Mouse (Mus musculus): ENCODE results near the gene Arl14ep. TPM values are rescaled to one million over a fixed set of nuclear protein-coding genes. Genes with fewer than 3 reads are reported as not detected.

The Arl14ep gene
- polyA plus RNA-seq, 1 experiment from 2014 or later = 42.6 TPM

DNA sequence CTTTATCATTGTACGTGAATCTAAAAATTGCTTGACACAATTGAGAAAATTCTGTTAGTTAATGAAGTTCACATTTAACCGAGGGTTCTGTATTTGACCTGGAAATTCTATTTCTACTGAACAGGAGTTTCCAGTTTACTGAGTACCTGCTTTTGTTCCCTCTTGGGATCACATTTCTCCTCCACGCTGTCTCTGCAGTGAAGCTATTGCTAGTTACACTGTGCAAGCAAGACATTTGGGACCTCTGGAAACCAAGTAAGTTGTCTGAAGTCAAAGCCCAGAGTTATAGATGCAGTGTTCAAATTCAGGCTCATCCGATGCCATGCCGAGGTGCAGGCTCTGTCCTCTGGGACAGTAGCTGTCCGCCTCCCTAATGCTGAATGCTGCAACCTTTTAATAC lies 19.2 kb downstream of the Arl14ep start:
- 55% methylated on average over 6 of the region's 6 CpGs for WGBS
- no peak for ATAC-seq
- H3K4me3 ChIP-seq (replicated peaks) = no peak overlapping the region
- H3K9ac ChIP-seq (replicated peaks) = no peak overlapping the region
- H3K27me3 ChIP-seq = no peaks in the 10 kb centered on the region; the same call in 1 of the 2 replicates
- no peaks in the 10 kb centered on the region for H3K9me3 ChIP-seq
- no peak overlapping the region for H3K27ac ChIP-seq
- no peaks in the 10 kb centered on the region for H3K36me3 ChIP-seq
- peaks cover 7% of the 10 kb centered on the region for H3K4me1 ChIP-seq (replicated peaks)
- no peak overlapping the region for H3K4me2 ChIP-seq (replicated peaks)

DNA sequence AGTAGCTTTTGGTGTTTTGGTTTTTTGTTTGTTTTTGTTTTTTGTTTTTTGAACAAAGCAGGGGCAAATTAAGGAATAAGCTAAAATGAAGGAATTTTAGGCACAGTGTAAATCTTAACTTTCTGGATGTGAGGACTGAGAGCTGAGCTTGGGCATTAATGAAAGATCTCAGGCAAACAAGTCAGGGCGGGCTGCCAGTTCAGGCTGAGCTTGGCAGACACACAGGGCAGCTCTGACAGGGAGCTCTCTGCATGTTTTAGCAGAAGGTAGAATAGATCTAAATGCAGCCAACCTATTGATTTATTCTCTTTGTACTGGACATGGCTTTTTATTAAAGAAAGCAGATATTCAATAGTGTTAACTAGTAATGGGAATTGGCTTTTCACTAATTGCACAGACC lies 31.8 kb downstream of the Arl14ep start:
- no peaks in the 10 kb centered on the region for H3K36me3 ChIP-seq
- H3K4me1 ChIP-seq (replicated peaks) = no peaks in the 10 kb centered on the region
- ATAC-seq = no peak
- no peak overlapping the region for H3K9ac ChIP-seq (replicated peaks)
- 74% methylated on average over 1 of the region's 1 CpGs for WGBS
- H3K27ac ChIP-seq = no peak overlapping the region
- no peaks in the 10 kb centered on the region for H3K27me3 ChIP-seq
- H3K4me3 ChIP-seq (replicated peaks) = no peak overlapping the region
- H3K4me2 ChIP-seq (replicated peaks) = no peak overlapping the region
- H3K9me3 ChIP-seq = no peaks in the 10 kb centered on the region

DNA sequence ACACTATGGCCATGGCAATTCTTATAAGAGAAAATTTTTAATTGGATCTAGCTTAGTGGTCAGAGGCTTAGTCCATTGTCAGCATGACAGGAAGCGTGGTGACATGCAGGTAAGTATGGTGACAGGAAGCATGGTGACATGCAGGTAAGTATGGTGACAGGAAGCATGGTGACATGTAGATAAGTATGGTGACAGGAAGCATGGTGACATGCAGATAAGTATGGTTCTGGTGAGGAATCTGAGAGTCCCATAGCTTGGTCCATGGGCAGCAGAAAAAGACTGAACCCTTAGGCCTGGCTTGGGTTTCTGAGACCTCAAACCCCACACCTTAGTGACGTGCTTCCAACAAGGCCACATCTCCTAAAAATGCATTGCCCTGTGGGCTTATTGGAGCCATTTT lies 38.5 kb downstream of the Arl14ep start:
- Histone ChIP-seq H3K9me3 (no peaks in the 10 kb centered on the region), H3K27me3 (no peaks in the 10 kb centered on the region), H3K36me3 (no peaks in the 10 kb centered on the region), H3K4me3 (replicated peaks) (no peak overlapping the region), H3K4me1 (replicated peaks) (no peaks in the 10 kb centered on the region), H3K4me2 (replicated peaks) (no peak overlapping the region), H3K9ac (replicated peaks) (no peak overlapping the region), H3K27ac (no peak overlapping the region)
- no peak for ATAC-seq
- WGBS = 88% methylated on average over 2 of the region's 2 CpGs

DNA sequence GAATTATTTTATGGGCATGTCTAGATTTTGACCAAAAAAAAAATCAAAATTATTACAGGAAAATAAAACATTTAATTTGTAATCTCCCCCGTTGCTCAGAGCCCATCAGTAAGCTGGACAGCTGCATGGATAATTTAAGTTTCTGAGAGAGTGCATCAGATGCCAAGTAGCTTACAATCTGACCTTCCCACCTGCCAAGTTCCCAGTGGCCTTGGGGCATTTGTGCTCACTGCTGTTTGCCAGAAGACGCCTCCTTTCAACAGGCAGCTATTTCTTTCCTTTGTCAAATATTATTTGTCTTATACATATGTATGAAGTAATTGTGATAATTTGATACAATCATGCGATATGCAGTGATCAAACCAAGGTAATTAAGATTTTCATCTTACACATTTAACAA lies 44.3 kb downstream of the Arl14ep start:
- no peak overlapping the region for H3K27ac ChIP-seq
- no peaks in the 10 kb centered on the region for H3K27me3 ChIP-seq
- 64% methylated on average over 3 of the region's 3 CpGs for WGBS
- no peak overlapping the region for H3K9ac ChIP-seq (replicated peaks)
- H3K4me1 ChIP-seq (replicated peaks) = no peaks in the 10 kb centered on the region
- H3K4me3 ChIP-seq (replicated peaks) = no peak overlapping the region
- H3K4me2 ChIP-seq (replicated peaks) = no peak overlapping the region
- ATAC-seq = no peak
- no peaks in the 10 kb centered on the region for H3K9me3 ChIP-seq
- no peaks in the 10 kb centered on the region for H3K36me3 ChIP-seq

Other genes with a start within 250 kb of the Arl14ep start
- gene Fshb, start 85.2 kb upstream of the Arl14ep start, polyA plus RNA-seq (2015; fragmentation: Nextera tagmentation; extraction: Ambion mirVana) = not detected in 2 replicates